Mouse (Mus musculus) kidney, postnatal 25 days (tissue): ENCODE measurements around the gene Tradd.
"Not testable (repeated sequence)": the region's sequence is repeated elsewhere in the genome, so short reads cannot be mapped to it uniquely, and the experiment has no call there.

Experiments
- DNase-seq, 2 experiments: peaks; one replicate each; pipeline ENCODE4 v3.0.0; 2021; ENCODE audit warnings: mixed read lengths in 2 of 2

The Tradd gene

DNA sequence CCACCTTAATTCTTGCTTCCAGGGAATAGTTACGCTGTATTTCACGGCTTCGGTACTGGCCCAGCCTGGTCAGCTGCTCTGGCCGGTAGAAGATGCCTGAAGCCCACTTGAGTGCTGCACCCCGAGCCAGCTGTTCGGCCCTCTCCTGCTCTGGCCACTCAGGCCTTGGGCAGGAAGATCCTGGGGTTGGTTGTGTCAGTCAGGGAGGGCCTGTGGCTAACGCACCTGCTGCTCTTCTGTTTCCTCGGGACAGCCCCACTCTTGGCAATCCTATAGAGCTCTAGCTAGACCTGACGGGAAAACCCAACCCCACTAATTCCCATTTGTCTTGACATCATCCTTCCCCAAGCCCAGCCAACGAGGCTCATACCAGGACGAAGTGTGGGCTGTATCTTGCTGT lies 30.8 kb upstream of the Tradd start:
- no peak for DNase-seq

DNA sequence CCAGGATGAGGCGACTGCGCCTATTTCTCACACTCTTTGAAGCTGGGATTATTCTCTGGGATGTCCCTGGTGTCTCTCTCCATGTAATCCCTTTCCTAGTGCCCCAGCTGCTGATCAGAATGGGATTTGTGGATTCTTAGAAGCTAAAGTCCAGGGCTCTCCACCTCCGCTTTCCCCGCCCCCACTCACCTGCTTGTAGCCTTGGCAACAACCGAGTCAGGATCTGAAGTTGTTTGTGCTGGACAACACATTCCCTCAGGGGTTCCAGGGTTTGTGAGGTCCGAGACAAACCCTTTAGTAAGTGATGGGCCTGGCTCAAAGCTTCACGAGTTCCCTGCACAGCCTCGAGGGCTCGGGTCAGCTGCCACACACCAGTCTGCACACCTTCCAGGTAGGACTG lies 30.4 kb upstream of the Tradd start:
- no peak for DNase-seq

DNA sequence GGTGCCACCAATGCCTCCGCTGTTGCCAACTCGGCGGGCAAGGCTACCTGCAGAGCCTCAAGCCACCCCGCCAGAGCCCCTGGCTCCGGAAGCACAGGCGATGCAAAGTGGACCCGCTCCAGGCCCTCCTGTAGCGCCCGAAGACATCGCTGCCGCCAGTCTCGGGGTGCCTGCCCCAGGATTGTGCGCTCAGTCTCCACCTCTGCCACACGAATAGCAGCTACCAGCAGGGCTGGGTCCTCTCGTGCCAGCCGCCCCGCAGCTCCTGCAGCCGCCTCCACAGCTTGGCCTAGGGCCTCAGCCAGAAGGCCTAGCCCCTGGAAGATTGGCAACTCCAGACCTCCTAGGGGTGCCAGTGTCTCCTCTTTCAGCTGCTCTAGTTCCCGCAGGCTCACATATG lies 29.0 kb upstream of the Tradd start:
- DNase-seq: no peak

DNA sequence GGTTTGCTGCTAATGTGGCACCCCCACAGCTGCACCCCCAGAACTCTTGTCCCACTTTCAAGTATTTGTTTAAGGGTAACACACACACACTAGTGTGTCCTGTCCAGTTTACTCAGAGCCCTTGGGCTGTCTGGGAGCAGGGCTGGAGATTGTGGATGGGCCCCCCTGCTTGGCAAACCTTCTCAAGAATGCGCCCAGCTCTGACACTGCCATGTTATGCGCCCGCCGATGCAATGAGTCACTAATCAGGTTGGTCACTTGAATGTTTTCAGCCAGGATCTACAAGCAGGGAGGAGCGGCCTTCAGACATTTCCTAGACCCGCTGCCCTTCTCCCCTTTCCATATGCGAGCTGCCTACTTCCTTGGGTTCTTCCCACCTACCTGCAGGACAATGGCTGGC lies 28.1 kb upstream of the Tradd start:
- peak in 1 of 2 experiments; percentile 33 for DNase-seq

DNA sequence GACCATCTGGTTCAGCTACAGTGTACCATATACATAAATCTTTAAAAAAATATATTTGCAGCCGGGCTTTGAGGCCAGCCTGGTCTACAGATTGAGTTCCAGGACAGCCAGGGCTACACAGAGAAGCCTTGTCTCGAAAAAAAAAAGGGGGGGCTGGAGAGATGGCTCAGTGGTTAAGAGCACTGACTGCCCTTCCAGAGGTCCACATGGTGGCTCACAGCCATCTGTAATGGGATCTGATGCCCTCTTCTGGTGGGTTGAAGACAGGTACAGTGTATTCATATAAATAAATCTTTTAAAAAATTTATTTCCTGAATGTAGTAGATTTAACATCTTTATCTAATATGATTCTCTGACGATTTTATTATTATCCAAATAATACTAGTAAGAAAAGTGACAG lies 27.4 kb upstream of the Tradd start:
- not testable (repeated sequence) for DNase-seq

DNA sequence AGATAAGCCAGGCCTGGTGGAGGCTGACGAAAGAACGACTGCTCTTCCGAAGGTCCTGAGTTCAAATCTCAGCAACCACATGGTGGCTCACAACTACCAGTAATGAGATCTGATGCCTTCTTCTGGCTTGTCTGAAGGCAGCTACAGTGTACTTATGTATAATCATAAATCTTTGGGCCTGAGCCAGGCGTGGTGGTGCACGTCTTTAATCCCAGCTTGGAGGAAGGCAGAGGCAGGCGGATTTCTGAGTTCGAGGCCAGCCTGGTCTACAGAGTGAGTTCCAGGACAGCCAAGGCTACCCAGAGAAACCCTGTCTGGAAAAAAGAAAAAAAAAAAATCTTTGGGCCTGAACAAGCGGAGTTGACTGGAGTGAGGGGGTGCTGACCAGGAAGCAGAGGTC lies 27.0 kb upstream of the Tradd start:
- not testable (repeated sequence) for DNase-seq

DNA sequence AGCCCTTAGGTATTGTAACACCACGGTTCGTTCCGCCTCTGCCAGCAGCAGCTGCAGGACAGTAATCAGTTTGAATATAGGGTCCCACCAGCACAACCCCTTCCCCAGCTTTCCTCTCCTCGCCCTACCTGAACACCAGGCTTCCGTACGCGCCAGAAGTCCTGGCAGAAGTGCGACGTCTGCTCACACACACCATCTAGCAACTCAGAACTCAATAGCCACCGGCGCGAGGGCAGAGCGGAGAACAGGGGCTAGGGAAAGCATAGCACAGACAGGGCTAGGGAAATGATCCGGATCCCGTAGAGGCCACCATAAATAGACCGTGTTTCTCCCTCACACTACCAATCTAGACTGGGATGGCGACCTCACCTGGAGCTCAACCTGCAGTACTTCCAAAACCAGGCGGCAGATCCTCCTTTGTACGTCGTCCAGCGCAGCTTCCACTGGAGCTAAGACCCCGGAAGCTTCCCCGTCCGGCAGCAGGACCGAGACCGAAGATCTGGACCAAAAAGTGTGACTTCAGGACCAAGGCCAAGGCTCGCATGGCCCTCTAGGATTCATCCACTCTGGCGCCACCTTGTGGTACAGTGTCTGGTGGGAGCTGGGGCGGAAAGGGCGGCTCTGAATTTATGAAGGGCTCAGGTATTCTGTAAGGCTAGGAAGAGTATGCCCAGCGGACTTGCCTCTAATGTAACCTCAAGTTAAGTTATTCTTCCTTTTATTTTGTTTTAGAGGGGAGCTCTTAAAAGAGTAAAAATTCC lies 26.3 kb upstream of the Tradd start:
- DNase-seq: peak; percentile 91 to 98

DNA sequence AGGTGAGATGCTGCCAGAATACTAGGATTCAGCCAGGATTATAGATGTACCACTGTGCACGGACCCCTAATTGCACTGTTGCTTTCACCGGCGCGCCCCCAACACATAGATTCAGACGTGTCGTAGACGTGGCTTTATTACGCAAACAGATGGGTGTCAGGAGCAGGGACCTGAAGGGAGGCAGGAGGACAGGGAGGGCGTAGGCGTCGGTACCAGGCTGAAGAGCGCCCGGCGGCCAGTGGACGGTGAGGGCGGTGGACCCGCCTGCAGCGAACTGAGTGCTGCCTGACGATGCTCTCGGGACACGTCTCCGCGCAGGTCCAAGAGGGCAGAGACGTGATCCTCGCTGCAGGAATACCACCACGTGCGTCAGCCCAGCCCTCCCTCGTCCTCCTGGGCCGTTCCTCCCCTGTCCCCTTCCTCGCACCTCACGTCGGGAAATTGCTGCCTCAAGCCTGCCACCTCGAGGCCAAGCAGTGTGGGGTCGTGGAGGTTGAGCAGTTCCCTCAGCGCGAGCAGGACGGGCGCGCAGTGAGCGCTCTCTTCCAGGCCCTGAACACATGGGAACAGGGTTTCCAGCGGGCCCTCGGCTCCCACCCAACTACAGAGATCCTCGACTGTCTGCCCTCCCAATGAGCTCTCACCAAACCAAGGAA lies 25.5 kb upstream of the Tradd start, which contains the start of gene 4931428F04Rik:
Gene 4931428F04Rik (minus strand): TSS at position 60 of the 656 bp plus-strand sequence.
- DNase-seq: peak; percentile 42 to 58

DNA sequence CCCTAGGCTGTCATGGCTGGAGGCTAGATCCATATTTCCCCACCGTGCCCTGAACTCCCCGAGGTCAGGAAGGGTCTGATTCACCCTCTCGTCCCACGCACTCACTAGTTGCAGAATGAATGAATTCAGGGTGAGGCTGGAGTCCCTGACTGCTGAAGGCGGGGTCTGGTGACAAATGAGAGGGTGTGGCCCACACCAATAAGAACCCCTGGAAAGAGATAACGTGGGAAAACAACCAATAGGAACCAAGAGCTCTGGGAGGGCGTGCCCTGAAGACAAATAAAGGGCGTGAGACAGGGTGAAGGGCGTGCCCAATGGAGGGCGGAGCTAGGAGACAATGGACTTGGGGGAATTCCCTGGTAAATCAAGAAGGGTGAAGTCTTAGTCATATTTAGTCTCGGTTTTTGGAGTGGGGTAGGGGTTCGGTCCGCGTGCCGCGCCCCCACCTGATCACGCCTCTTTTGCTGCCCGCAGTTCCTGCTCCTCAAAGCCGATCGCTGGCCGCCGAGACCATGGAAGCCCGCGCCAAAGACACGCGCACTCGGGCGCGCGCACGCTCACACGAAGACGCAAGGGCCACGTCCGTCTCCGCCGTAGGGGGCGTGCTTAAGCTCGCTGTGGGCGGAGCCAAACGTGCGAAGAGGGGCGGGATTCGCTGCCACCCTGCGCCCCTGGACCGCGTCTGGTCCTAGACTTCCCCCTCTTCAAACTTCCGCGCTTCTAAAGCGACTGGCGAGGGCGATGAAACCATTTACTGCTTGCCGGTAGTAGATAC lies 24.7 kb upstream of the Tradd start:
- peak; percentile 88 to 92 for DNase-seq

DNA sequence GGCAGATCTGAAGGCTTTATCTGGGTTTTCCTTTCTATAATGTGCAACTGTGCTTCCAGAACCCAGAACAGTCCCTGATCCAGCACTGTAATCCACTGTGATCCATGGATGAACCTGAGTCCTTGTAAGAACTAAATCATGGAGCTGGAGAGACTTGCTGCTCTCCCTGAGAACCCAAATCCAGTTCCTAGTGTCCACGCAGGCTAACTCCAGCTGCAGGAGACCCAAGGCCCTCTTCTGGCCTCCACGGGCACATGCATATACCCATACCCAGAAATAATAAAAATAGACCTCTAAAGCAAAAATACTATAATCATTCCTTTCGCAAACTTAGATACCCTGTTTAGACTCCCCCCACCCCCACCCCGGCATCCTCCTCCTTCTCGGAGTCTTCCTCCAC lies 23.8 kb upstream of the Tradd start:
- DNase-seq: no peak

DNA sequence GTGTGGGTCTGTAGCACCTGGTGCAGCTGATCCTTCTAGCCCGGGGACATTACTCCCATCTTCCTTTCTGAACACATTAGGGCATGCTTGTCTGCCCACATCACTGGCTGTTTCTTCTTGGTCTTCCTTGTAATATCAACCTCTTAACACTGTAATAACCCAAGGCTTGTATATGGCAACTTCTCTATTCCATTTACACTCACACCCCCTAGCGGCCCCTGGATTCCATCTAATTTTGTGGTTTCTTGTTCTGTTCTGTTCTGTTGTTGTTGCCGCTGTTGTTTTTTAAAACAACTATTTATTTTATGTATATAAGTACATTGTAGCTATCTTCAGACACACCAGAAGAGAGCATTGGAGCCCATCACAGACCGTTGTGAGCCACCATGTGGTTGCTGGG lies 22.5 kb upstream of the Tradd start:
- no peak for DNase-seq

DNA sequence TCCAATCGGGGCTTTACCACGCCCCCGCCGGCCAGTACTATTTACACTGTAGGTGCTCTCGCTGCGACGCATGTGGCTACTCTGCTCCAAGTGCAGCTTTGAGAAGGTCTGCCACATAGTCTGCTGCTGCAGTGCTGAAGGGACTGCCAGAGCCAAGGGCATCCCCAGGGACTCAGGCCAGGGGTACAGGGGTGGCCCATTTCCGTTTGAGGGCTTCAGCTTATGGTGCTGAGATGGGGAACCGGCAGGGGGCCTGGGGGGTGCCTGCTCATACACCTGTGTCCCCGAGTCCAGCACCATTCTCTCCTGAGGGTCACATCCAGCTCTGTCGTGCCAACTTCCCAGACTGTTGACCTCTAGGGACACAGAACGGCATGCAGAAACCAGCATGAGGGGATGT lies 21.1 kb upstream of the Tradd start:
- DNase-seq: no peak

DNA sequence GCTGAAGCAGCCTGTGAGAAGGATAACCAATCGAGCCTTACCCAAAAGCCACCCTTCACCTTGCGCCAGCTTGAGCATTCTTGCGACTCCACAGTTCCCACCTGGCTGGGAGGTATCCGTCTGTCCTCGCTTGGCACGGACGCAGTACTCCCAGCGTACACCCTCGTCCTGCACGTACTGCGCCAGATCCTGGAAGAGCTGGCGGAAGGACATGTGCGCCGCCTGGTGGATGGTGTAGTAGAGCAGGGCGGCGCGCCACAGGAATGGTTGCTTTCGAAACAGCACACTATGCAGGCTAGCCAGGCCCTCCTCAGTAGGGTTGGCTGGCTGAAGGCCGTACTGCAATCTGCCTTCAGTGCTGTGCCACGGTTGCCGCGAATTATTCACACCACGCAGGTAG lies 18.7 kb upstream of the Tradd start:
- peak; percentile 62 to 67 for DNase-seq

DNA sequence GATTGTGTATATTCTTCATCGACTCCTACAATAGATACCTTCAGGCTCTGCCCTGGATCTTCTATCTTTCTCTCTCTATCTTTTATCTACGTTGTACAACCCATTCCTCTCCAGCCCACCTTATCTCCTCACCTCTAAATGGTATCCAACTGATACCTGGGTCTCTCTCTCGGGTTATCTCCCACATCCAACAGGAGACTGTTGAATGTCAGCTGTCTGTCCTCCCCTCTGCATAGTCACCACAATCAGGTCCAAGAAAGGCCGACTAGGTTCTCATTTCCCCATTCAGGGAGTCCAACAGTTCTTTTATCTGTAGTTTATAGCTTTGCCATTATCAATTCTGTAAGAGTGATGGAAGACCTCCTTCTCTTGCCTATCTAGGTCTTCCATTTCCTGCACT lies 17.8 kb upstream of the Tradd start:
- no peak for DNase-seq

DNA sequence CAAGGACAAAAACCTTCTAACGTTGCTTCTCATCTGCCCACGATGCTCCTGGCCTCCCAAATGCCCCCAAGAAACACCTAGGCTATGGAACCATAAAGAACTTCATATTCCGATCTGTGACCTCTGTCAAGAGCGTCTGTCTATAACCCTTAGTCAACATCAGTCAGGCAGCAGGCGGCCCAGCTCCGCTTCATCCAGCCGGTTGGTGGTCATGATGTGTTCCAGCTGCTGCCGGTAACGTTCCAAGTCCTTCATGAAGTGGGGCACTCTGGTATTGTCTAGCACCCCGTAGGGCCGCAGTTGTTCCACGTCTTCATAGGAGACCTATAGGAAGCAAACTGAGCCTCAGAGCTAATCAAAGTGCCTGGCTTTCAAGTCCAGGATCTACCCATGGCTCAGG lies 17.4 kb upstream of the Tradd start:
- no peak for DNase-seq

DNA sequence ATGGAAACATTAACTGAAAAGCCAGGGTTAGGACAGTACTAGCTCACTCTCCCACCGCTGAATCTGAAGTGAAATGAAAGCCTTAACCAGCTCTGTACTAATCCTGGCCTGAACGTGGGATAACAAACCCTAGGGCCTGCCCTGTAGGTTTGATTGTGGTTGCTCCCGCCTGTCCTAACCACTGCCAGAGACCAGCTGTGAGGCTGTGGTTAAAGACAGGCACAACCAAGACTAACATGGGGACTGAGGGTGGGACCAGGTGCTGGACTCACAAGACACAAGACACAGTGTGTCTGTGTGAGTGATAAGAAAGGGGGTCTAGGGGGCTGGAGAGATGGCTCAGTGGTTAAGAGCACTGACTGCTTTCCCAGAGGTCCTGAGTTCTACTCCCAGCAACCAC lies 16.2 kb upstream of the Tradd start:
- no peak for DNase-seq

DNA sequence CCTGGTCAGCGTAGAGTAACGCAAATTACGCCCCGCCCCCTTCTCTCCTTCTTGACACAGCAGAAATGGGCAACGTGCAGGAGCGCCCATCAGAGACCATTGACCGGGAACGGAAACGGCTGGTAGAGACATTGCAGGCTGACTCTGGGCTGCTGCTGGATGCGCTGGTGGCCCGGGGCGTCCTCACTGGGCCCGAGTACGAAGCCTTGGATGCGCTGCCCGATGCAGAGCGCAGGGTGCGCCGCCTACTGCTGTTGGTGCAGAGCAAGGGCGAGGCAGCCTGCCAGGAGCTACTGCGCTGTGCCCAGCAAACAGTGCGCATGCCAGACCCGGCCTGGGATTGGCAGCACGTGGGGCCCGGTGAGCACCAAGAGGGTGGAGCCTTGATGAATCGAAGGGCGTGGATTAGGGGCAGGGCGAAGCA lies 14.5 kb upstream of the Tradd start:
- DNase-seq: peak; percentile 90 to 94

DNA sequence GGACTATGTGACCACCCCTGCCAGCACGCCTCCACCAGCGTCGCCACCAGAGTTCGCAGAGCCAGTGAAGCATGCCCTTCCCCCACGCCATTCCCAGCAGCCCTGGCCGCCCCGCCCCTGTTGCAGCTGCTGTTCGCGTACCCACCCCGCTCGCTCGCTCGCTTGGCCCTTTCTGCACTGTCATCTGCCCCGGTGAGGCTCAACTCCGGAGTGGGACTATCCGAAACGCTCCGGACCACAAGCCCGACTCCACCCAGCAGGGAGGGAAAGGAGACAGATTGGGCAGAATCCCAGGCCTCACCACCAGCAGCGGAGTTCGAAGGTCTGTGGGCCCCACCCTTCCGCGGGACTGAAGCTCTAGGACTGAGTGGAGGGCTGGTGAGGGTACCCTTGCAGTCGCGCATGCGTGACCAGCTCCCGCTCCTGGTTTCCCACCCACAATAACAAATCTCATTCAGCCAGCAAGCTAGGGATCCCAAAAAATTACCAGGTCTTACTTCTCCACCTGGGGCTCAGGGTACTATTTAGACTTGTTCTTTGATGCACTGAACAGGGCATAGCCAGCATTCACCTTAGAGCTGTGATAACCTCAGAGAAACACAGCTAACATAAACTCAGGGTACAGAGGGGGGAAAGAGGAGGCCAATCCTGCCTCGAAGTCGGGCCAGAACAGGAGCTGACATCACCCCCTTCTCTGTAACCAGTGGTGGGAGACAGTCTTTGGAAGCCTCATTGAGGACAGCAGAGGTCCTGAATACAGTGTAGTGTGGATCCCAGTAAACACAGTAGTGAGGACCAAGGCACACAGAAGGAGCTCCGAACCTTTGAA lies 12.1 kb upstream of the Tradd start:
- peak; percentile 71 to 74 for DNase-seq

DNA sequence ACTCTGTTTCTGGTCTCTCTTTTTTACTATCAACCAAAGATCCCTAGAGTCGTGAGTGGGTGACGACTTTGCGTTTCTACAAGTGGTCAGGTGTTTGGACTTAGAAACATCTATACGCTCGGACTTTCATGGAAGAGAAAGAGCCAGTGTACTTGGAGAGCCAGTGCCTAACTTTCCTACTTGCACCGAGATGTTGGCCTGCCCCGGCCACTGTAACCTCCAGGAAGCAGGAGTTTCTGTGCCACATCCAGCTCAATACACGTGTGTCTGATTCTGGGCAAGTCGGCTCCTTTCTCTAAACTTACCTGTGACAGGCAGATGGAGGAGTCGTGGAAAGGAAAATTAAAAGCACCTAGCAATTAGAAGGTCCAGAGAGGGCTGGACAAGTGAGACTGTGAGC lies 11.4 kb upstream of the Tradd start, which contains the start of gene Nol3:
Gene Nol3 (plus strand): TSS at position 301 of the 400 bp plus-strand sequence.
- no peak for DNase-seq

DNA sequence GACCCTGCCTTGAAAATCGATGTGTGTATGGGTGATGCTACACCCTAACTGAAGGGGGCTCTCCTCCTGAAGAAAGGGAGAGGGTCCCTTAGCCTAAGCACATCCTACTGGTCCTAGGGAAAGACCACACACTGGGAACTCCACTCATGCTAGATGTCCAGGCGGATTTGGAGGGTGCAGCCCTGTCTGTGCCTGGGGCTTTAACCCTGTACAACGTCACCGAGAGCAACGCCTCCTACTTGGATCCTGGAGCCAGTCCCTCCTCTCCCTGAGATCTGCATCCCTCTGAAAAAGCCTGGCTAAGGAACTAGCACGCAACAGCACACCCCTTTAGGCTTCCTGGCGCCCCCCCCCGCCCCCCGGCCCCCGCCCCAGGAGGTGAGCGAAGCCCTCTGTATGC lies 11.0 kb upstream of the Tradd start:
- DNase-seq: no peak

DNA sequence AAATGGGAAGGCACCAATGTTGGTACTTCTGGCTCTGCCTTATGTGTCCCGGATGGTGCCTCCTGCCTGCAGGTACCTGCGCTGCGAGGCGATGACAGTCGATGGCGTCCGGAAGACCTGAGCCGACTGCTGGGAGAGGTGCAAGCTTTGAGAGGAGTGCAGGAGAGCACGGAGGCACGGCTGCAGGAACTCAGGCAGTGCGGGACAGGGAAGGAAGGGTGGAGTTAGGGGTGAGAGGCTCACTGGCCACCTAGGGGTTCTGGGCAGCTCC lies 6.4 kb upstream of the Tradd start:
- DNase-seq: no peak

DNA sequence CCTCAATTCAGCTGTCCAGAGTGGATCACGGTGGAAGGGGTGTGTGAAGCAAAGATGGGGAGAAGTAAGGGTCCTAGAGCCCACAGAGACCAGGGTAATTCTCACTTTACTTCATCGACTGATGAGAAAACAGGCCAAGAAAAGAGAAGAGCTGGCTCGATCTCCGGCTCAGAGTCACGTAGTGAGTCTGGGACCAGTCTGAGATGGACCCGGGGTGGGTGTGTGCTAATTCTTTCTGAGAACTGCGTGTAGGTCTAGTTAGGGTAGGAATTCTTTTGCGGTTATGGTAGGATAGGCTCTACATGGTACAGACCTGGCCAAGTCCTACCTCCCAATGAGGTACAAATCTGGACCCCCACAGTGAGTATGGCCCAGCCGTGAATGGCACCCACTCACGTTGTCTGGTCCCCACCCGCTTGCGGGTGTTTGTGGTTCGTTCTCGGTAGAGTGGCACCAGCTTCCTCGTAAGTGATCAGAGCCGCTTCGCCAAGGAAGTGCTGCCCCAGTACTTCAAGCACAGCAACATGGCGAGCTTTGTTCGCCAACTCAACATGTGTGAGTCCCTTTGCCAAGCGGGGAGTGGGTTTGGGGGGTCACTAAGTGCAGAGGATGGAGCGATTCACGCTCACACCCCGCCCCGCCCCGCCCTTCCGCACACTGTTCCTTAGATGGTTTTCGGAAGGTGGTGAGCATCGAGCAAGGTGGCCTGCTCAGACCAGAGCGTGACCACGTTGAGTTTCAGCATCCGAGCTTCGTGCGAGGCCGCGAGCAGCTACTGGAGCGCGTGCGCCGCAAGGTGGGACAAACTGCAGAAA lies 5.9 kb upstream of the Tradd start:
- DNase-seq: no peak
